Comparison of ENCODE assay signal across 9 mouse cellular contexts in the genomic region with DNA sequence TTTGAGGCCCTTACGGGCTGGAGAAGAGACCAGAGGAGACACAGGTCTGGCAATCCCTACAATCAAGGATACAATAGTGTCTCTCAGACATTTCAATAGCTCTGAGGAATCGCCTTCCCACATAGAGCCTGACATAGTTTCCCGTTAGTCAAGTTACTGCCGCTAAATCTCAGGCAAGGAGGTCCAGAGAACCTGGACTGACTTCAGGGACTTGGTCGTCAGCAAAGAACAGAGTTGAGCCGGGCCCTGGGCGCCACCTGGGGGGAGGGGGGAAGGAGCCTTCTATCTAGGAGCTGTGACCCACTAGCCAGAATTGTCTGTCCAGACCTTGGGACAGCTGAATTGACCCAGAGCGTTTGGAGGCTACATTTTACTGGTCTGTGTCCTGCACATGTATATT. TPM values are rescaled to one million over a fixed set of nuclear protein-coding genes. Genes with fewer than 3 reads are reported as not detected.
A peak's percentile ranks its signal among the peaks of the same experiment; 100 is the strongest.
DNase-seq lines count a peak whose midpoint lies in the region; ATAC-seq lines count a peak whose summit lies in the region.
"Had no signal": no experiment of that assay in that cellular context is flagged by ENCODE, and none has a peak within 500 bp of the region (broad histone marks: within the 10 kb centered on the region; RNA-seq: fewer than 3 reads in every experiment).

No protein-coding gene starts in this region.

- no peaks in the 10 kb centered on the region for H3K36me3 ChIP-seq in limb, embryonic 11.5 days (ENCODE audit: control insufficient read depth, insufficient read depth, low read length)
- no peaks in the 10 kb centered on the region for H3K36me3 ChIP-seq in limb, embryonic 10.5 days
- H3K36me3 ChIP-seq in hindbrain, embryonic 11.5 days (ENCODE audit: control insufficient read depth, insufficient read depth, low read length) = no peaks in the 10 kb centered on the region
- no peaks in the 10 kb centered on the region for H3K36me3 ChIP-seq in limb, embryonic 13.5 days
- no peaks in the 10 kb centered on the region for H3K36me3 ChIP-seq in stomach, embryonic 16.5 days (ENCODE audit: control insufficient read depth, insufficient read depth, low read length)

- no peak overlapping the region for H3K4me2 ChIP-seq in limb, embryonic 11.5 days (ENCODE audit: low read depth, severe bottlenecking)
- H3K4me2 ChIP-seq in hindbrain, embryonic 11.5 days (replicated peaks; ENCODE audit: low read depth, low read length) = peak overlapping the region; percentile 49
- H3K4me2 ChIP-seq in limb, embryonic 13.5 days (replicated peaks) = 0 out of 2 replicates have a peak overlapping the region, but pooled peaks have one; percentile 75
- 0 out of 2 replicates have a peak overlapping the region, but pooled peaks have one; percentile 53 for H3K4me2 ChIP-seq in stomach, embryonic 16.5 days (ENCODE audit: low read depth, low read length)

- H3K9me3 ChIP-seq in limb, embryonic 11.5 days (ENCODE audit: control insufficient read depth, low read length) = no peaks in the 10 kb centered on the region
- H3K9me3 ChIP-seq in limb, embryonic 10.5 days (replicated peaks) = no peaks in the 10 kb centered on the region
- no peaks in the 10 kb centered on the region for H3K9me3 ChIP-seq in hindbrain, embryonic 11.5 days (ENCODE audit: control insufficient read depth, low read length)
- H3K9me3 ChIP-seq in limb, embryonic 13.5 days = no peaks in the 10 kb centered on the region
- no peaks in the 10 kb centered on the region for H3K9me3 ChIP-seq in stomach, embryonic 16.5 days (replicated peaks; ENCODE audit: control insufficient read depth, low read length)

- H3K9ac ChIP-seq in limb, embryonic 11.5 days (ENCODE audit: low read length) = no peak overlapping the region
- peak overlapping the region; percentile 66 for H3K9ac ChIP-seq in hindbrain, embryonic 11.5 days (ENCODE audit: low read depth, low read length)
- H3K9ac ChIP-seq in limb, embryonic 13.5 days = no peak overlapping the region
- H3K9ac ChIP-seq in stomach, embryonic 16.5 days (ENCODE audit: low read length) = no peak overlapping the region

- peaks cover 79% of the 10 kb centered on the region for H3K27me3 ChIP-seq in limb, embryonic 11.5 days (ENCODE audit: control insufficient read depth, insufficient read depth, low read length)
- H3K27me3 ChIP-seq in limb, embryonic 10.5 days (ENCODE audit: low read depth, poor library complexity, severe bottlenecking) = peaks cover 99% of the 10 kb centered on the region
- H3K27me3 ChIP-seq in hindbrain, embryonic 11.5 days (ENCODE audit: control insufficient read depth, insufficient read depth, low read length) = peaks cover 78% of the 10 kb centered on the region
- H3K27me3 ChIP-seq in limb, embryonic 13.5 days = peaks cover 94% of the 10 kb centered on the region
- peaks cover 77% of the 10 kb centered on the region for H3K27me3 ChIP-seq in stomach, embryonic 16.5 days (ENCODE audit: control insufficient read depth, insufficient read depth, low read length)
- H3K27me3 ChIP-seq: CH12.LX had no signal

- 0% methylated on average over 8 of the region's 8 CpGs for WGBS in limb, embryonic 11.5 days
- 2% methylated on average over 8 of the region's 8 CpGs for WGBS in limb, embryonic 10.5 days
- WGBS in hindbrain, embryonic 11.5 days = 1% methylated on average over 8 of the region's 8 CpGs
- WGBS in limb, embryonic 13.5 days = 1% methylated on average over 8 of the region's 8 CpGs
- WGBS in stomach, embryonic 16.5 days = 7% methylated on average over 8 of the region's 8 CpGs

- peaks cover 16% of the 10 kb centered on the region for H3K4me1 ChIP-seq in limb, embryonic 11.5 days (ENCODE audit: control insufficient read depth, insufficient read depth, low read length)
- peaks cover 40% of the 10 kb centered on the region for H3K4me1 ChIP-seq in limb, embryonic 10.5 days
- peaks cover 11% of the 10 kb centered on the region for H3K4me1 ChIP-seq in hindbrain, embryonic 11.5 days (replicated peaks; ENCODE audit: control insufficient read depth, insufficient read depth, low read length)
- H3K4me1 ChIP-seq in limb, embryonic 13.5 days = peaks cover 30% of the 10 kb centered on the region
- peaks cover 19% of the 10 kb centered on the region for H3K4me1 ChIP-seq in stomach, embryonic 16.5 days (ENCODE audit: control insufficient read depth, insufficient read depth, low read length)

- no peak for ATAC-seq in limb, embryonic 11.5 days (ENCODE audit: insufficient number of reproducible peaks, low FRiP score, low TSS enrichment, low read depth)
- no peak for ATAC-seq in hindbrain, embryonic 11.5 days (ENCODE audit: low FRiP score)
- no peak for ATAC-seq in limb, embryonic 13.5 days (ENCODE audit: low FRiP score, low read depth)
- no peak for ATAC-seq in stomach, embryonic 16.5 days (ENCODE audit: insufficient read depth, low FRiP score)
- ATAC-seq in monocyte, adult 5-6 weeks (replicated peaks; ENCODE audit: insufficient number of reproducible peaks, low FRiP score, low TSS enrichment, poor library complexity, severe bottlenecking) = no peak

- no peak overlapping the region for H3K4me3 ChIP-seq in limb, embryonic 11.5 days (ENCODE audit: low read depth, low read length)
- H3K4me3 ChIP-seq in limb, embryonic 10.5 days = no peak overlapping the region
- H3K4me3 ChIP-seq in hindbrain, embryonic 11.5 days (ENCODE audit: low read depth, low read length) = peak overlapping the region; percentile 54
- no peak overlapping the region for H3K4me3 ChIP-seq in limb, embryonic 13.5 days
- peak overlapping the region; percentile 50 for H3K4me3 ChIP-seq in stomach, embryonic 16.5 days (replicated peaks; ENCODE audit: low read length)

- no peak overlapping the region for H3K27ac ChIP-seq in limb, embryonic 11.5 days (replicated peaks; ENCODE audit: low read depth, low read length)
- no peak overlapping the region for H3K27ac ChIP-seq in limb, embryonic 10.5 days
- peak overlapping the region; percentile 82 for H3K27ac ChIP-seq in hindbrain, embryonic 11.5 days (ENCODE audit: low read depth, low read length)
- H3K27ac ChIP-seq in limb, embryonic 13.5 days = no peak overlapping the region
- no peak overlapping the region for H3K27ac ChIP-seq in stomach, embryonic 16.5 days (ENCODE audit: low read length)

- DNase-seq in limb, embryonic 11.5 days (ENCODE audit: low spot score) = peak; percentile 53
- no peak for DNase-seq in limb, embryonic 10.5 days (ENCODE audit: low spot score)
- peak; percentile 58 for DNase-seq in hindbrain, embryonic 11.5 days (ENCODE audit: low spot score)
- no peak for DNase-seq in spleen, postnatal 36 days (ENCODE audit: low spot score in 2 of 2)

RNA-seq across cellular contexts. Expression of gene Nkx6-1, which starts 2.3 kb away (rescaled TPM):
- polyA plus RNA-seq in limb, embryonic 11.5 days (2014; fragmentation: Nextera tagmentation; extraction: Ambion mirVana) = 0.11 TPM in 1 of 2 replicates, not detected in the other
- 0.05 and 0.06 TPM in 2 replicates for polyA plus RNA-seq in limb, embryonic 10.5 days (2016; fragmentation: Nextera tagmentation; extraction: Ambion mirVana)
- 9.8 and 14.7 TPM in 2 replicates for polyA plus RNA-seq in hindbrain, embryonic 11.5 days (2014; fragmentation: Nextera tagmentation; extraction: Ambion mirVana)
- 0.13 and 0.14 TPM in 2 replicates for polyA plus RNA-seq in limb, embryonic 13.5 days (2015; fragmentation: Nextera tagmentation; extraction: Ambion mirVana)
- polyA plus RNA-seq in stomach, embryonic 16.5 days (2015; fragmentation: Nextera tagmentation; extraction: Ambion mirVana) = 2.7 TPM in 2 replicates
- total RNA-seq in monocyte, adult 5-6 weeks (2017) = not detected in 3 replicates
- total RNA-seq: CH12.LX; common myeloid progenitor, adult 5-6 weeks had no signal

Comparison
In these comparisons a context has a peak if more than half of its experiments do, and no peak if none do; other contexts are left out.
1. DNase-seq: peak in limb, embryonic 11.5 days (single experiment) and hindbrain, embryonic 11.5 days (single experiment); none in limb, embryonic 10.5 days (single experiment) and spleen, postnatal 36 days (0 of 2).
2. H3K4me3 ChIP-seq: peak in hindbrain, embryonic 11.5 days (single experiment) and stomach, embryonic 16.5 days (single experiment); none in limb, embryonic 11.5 days (single experiment), limb, embryonic 10.5 days (single experiment) and limb, embryonic 13.5 days (single experiment).